Mouse (Mus musculus): ENCODE data around the gene Gm3573. TPM values are rescaled to one million over a fixed set of nuclear protein-coding genes. Genes with fewer than 3 reads are reported as not detected.
"Not testable (repeated sequence)": the region's sequence is repeated elsewhere in the genome, so short reads cannot be mapped to it uniquely, and the experiment has no call there.

Gm3573 gene
- polyA plus RNA-seq (2015; fragmentation: Nextera tagmentation; extraction: Ambion mirVana): not detected in 2 replicates

DNA sequence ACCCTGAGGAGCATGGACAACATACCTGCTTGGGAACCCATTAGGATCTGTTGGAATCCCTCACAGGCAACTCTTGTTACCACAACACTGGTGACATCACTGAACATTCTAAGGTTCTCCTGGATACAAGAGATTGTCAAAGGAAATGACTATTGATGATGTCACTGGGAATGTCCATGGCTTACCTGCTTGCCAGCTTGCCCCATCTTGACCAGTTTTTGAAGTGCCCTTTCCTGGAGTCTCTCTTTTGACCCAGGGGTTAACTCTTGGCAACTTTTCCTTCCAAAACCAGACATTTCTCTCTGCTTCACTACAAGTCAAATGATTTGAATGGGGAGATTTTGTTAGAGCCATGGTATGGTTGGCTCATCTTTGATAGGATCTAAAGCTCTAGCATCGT lies at the start of gene Gm3573:
Gene Gm3573, minus strand, starts transcription at position 101 of the 400 bp plus-strand sequence.
- H3K4me1 ChIP-seq (ENCODE audit: control insufficient read depth, low read depth, low read length); ATAC-seq (ENCODE audit: low read depth); H3K4me2 ChIP-seq (ENCODE audit: low read depth, low read length); H3K36me3 ChIP-seq (ENCODE audit: control insufficient read depth, insufficient read depth); H3K9ac ChIP-seq (ENCODE audit: low read depth, low read length); H3K27ac ChIP-seq (ENCODE audit: low read length); H3K4me3 ChIP-seq (ENCODE audit: low read depth, low read length); H3K9me3 ChIP-seq (replicated peaks; ENCODE audit: control insufficient read depth, low read length); H3K27me3 ChIP-seq (ENCODE audit: control insufficient read depth, insufficient read depth, low read depth, low read length): not testable (repeated sequence)
- WGBS (ENCODE audit: insufficient replicate concordance): no CpG with 5 or more reads among the region's 1 CpGs

DNA sequence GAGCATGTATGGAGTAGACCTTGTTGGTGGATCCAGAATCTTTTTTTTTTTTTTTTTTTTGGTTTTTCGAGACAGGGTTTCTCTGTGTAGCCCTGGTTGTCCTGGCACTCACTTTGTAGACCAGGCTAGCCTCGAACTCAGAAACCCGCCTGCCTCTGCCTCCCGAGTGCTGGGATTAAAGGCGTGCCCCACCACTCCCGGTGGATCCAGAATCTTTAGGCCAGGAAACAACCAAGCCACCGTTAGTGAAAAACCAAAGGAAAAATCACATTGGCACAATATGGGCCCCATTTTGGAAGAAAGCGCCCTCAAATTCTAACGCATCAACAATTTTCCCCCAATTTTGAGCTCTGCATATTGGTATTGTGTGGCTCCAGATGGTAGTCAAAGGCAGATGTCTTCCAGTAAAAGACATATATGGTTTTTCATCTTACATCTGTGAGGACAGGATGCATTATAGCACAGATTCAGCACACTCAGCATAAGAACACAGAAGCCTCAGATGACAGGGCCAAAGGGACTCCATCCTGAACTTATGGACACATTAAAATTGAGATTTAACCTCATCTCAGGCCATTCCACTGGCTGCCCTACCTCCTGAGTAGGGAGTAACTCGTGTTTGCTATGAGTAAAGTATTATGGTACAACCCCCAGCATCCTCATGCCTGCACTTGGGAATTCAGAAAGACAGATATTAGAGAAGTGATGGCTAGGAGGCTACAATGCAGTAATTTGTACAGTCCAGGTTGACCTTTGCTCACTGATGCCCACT lies 26.4 kb upstream of the Gm3573 start:
- not testable (repeated sequence) for H3K4me3 ChIP-seq (ENCODE audit: low read depth, low read length); H3K4me1 ChIP-seq (ENCODE audit: control insufficient read depth, low read depth, low read length); H3K27ac ChIP-seq (ENCODE audit: low read length); H3K36me3 ChIP-seq (ENCODE audit: control insufficient read depth, insufficient read depth); H3K9ac ChIP-seq (ENCODE audit: low read depth, low read length); H3K9me3 ChIP-seq (replicated peaks; ENCODE audit: control insufficient read depth, low read length); H3K4me2 ChIP-seq (ENCODE audit: low read depth, low read length); ATAC-seq (ENCODE audit: low read depth); H3K27me3 ChIP-seq (ENCODE audit: control insufficient read depth, insufficient read depth, low read depth, low read length)
- WGBS (ENCODE audit: insufficient replicate concordance): 60% methylated on average over 8 of the region's 10 CpGs

DNA sequence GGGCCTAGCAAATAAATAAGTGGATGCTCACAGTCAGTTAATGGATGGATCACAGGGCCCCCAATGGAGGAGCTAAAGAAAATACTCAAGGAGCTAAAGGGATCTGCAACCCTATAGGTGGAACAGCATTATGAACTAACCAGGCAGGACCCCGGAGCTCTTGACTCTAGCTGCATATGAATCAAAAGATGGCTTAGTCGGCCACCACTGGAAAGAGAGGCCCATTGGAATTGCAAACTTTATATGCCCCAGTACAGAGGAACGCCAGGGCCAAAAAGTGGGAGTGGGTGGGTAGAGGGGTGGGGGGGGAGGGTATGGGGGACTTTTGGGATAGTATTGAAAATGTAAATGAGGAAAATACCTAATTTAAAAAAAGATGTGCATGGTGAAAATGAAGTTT lies 6.7 kb downstream of the Gm3573 start:
- ATAC-seq (ENCODE audit: low read depth); H3K27me3 ChIP-seq (ENCODE audit: control insufficient read depth, insufficient read depth, low read depth, low read length); H3K4me1 ChIP-seq (ENCODE audit: control insufficient read depth, low read depth, low read length); H3K9me3 ChIP-seq (replicated peaks; ENCODE audit: control insufficient read depth, low read length); H3K27ac ChIP-seq (ENCODE audit: low read length); H3K4me3 ChIP-seq (ENCODE audit: low read depth, low read length); H3K9ac ChIP-seq (ENCODE audit: low read depth, low read length); H3K36me3 ChIP-seq (ENCODE audit: control insufficient read depth, insufficient read depth); H3K4me2 ChIP-seq (ENCODE audit: low read depth, low read length): not testable (repeated sequence)
- WGBS (ENCODE audit: insufficient replicate concordance): 54% methylated on average over 3 of the region's 3 CpGs

DNA sequence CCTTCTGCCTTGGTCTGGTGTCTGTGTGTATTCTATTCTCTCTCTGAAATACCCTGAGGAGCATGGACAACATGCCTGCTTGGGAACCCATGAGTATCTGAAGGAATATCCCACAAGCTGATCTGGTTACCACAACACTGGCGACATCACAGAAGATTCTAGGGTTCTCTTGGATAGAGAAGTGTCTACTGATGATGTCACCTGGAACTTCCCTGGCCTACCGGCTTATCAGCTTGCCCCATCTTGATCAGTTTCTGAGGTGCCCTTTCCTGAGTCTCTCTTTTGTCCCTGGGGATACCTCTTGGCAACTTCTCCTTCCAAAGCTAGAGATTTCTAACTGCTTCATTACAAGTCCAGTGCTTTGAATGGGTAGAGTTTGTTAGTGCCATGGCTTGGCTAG lies 28.1 kb downstream of the Gm3573 start, which contains the start of gene Gm17027:
Gene Gm17027, minus strand, starts transcription at position 101 of the 400 bp plus-strand sequence.
- not testable (repeated sequence) for H3K27ac ChIP-seq (ENCODE audit: low read length); H3K4me2 ChIP-seq (ENCODE audit: low read depth, low read length); H3K27me3 ChIP-seq (ENCODE audit: control insufficient read depth, insufficient read depth, low read depth, low read length); H3K9ac ChIP-seq (ENCODE audit: low read depth, low read length); H3K4me1 ChIP-seq (ENCODE audit: control insufficient read depth, low read depth, low read length); H3K9me3 ChIP-seq (replicated peaks; ENCODE audit: control insufficient read depth, low read length); H3K4me3 ChIP-seq (ENCODE audit: low read depth, low read length); H3K36me3 ChIP-seq (ENCODE audit: control insufficient read depth, insufficient read depth); ATAC-seq (ENCODE audit: low read depth)
- WGBS (ENCODE audit: insufficient replicate concordance): 46% methylated on average over 1 of the region's 2 CpGs

Other genes with a start within 250 kb of the Gm3573 start
- gene 1700024B05Rik, start 246.8 kb downstream of the Gm3573 start, polyA plus RNA-seq (2015; fragmentation: Nextera tagmentation; extraction: Ambion mirVana): not detected in 2 replicates
- not detected in 2 replicates for gene Gm6401, start 222.9 kb downstream of the Gm3573 start, polyA plus RNA-seq (2015; fragmentation: Nextera tagmentation; extraction: Ambion mirVana)
- not detected in 2 replicates for gene Gm3543, start 207.5 kb downstream of the Gm3573 start, polyA plus RNA-seq (2015; fragmentation: Nextera tagmentation; extraction: Ambion mirVana)
- gene Gm7951, start 73.4 kb downstream of the Gm3573 start, polyA plus RNA-seq (2015; fragmentation: Nextera tagmentation; extraction: Ambion mirVana): not detected in 2 replicates
- gene Gm17027, start 28.2 kb downstream of the Gm3573 start, polyA plus RNA-seq (2015; fragmentation: Nextera tagmentation; extraction: Ambion mirVana): not detected in 2 replicates
- not detected in 2 replicates for gene Gm17026, start 69.3 kb upstream of the Gm3573 start, polyA plus RNA-seq (2015; fragmentation: Nextera tagmentation; extraction: Ambion mirVana)
- not detected in 2 replicates for gene Gm9611, start 106.6 kb upstream of the Gm3573 start, polyA plus RNA-seq (2015; fragmentation: Nextera tagmentation; extraction: Ambion mirVana)
- gene Gm7995, start 119.4 kb upstream of the Gm3573 start, polyA plus RNA-seq (2015; fragmentation: Nextera tagmentation; extraction: Ambion mirVana): not detected in 2 replicates
- not detected in 2 replicates for gene Gm8005, start 248.9 kb upstream of the Gm3573 start, polyA plus RNA-seq (2015; fragmentation: Nextera tagmentation; extraction: Ambion mirVana)

All from liver, embryonic 16.5 days (tissue).